Mouse (Mus musculus) heart, postnatal 25 days (tissue): ENCODE measurements around the gene Gnptg. TPM values are rescaled to one million over a fixed set of nuclear protein-coding genes. Genes with fewer than 3 reads are reported as not detected.
"Not testable (repeated sequence)": the region's sequence is repeated elsewhere in the genome, so short reads cannot be mapped to it uniquely, and the experiment has no call there.

Experiments
- DNase-seq: peaks from one replicate; pipeline ENCODE4 v3.0.0; 2022; ENCODE audit warnings: low spot score
- intact Hi-C: fragments of 180-260 bp; cut with DNase I; formaldehyde crosslinking; loops from one replicate; pipeline ENCODE4 v1.15.1; 2025
- total RNA-seq, 2 experiments: library from RNA; stranded (reverse); gene quantifications; 2 replicates each; pipeline ENCODE4 v1.2.3; 2021

Gnptg gene
- total RNA-seq, 2 experiments from 2014 or later = 10.8 to 12.3 TPM

GRCm38 (mm10) chr17:25248033-25248750 lies 8.3 kb upstream of the Gnptg start:
- no peak for DNase-seq
- intact Hi-C loops = no loop called here

GRCm38 (mm10) chr17:25244239-25244638 lies 4.3 kb upstream of the Gnptg start:
- no peak for DNase-seq
- intact Hi-C loops = no loop called here

- no peak for DNase-seq
- intact Hi-C loops = no loop called here
Measured at GRCm38 (mm10) chr17:25243131-25243780, 3.3 kb upstream of the Gnptg start.

DNA sequence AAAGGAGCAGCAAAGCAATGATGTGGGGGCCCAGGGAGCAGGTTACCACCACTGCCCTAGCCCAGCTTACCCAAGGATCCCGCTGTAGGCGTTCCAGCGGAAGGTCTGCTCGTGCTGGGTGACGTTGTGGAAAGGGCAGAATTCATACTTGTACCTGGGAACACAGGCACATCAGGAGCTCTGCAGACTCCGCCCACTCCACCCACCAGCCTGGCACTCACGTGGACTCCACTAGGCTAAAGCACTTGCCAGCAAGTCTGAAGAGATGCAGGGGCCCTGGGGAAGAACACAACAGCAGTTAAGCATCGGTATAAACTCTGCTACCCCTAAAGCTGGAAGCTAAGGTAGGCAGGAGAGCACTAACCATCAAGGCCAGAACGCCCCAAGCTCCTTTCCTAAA lies 4.3 kb downstream of the Gnptg start:
- intact Hi-C loops = no loop called here
- DNase-seq = no peak

DNA sequence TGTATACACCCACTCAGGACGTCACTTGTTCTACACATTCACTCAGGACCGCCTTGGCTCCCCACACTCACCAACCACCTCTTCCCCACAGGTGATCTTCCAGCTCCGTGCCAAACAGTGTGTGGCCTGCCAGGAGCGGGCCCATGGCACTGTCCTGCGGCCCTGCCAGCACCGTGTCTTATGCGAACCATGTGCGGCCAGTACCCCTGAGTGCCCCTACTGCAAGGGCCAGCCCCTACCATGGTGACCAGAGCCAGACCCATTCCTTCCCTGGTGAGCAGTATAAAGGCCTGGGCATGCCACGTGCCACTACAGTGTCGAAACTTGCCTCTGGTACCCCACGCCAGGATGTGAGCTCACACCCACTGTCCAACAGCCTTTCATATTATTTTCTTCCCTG lies 8.3 kb downstream of the Gnptg start:
- DNase-seq, intact Hi-C loops: not testable (repeated sequence)

- intact Hi-C loops = no loop called here
- DNase-seq = no peak
Measured at GRCm38 (mm10) chr17:25230700-25231099, 9.2 kb downstream of the Gnptg start.

DNA sequence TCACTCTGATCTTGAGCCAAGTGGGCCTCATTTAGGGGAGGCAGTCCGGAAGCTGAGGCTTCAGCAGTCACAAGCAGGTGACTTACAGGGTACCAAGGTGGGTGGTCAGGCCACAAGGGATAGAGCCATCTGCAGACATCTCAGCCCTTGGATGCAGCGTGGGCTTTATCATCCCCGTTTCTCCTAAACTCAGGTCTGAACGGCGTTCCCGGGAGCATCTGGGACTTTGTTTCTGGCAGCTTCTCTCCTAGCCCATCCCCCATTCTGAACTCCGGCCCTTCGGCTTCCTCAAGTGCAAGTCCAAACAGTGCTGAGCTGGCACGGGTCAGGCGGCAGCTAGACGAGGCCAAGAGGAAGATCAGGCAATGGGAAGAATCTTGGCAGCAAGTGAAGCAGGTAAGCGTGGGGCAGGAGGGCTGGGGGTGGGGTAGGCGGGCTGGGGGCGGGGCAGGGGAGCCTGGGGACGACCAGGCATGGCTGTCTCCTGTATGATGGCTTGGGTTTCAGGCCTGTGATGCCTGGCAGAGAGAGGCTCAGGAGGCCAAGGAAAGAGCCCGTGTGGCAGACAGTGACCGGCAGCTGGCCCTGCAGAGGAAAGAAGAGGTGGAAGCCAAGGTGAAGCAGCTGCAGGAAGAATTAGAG lies 9.8 kb downstream of the Gnptg start:
- DNase-seq, intact Hi-C loops: not testable (repeated sequence)

- no peak for DNase-seq
- intact Hi-C loops = no loop called here
Measured at GRCm38 (mm10) chr17:25227991-25228390, 11.9 kb downstream of the Gnptg start.

GRCm38 (mm10) chr17:25225659-25226058 lies 14.3 kb downstream of the Gnptg start:
- intact Hi-C loops = no loop called here
- DNase-seq = no peak

GRCm38 (mm10) chr17:25224586-25225222 lies 15.2 kb downstream of the Gnptg start:
- DNase-seq = no peak
- intact Hi-C loops = no loop called here

DNA sequence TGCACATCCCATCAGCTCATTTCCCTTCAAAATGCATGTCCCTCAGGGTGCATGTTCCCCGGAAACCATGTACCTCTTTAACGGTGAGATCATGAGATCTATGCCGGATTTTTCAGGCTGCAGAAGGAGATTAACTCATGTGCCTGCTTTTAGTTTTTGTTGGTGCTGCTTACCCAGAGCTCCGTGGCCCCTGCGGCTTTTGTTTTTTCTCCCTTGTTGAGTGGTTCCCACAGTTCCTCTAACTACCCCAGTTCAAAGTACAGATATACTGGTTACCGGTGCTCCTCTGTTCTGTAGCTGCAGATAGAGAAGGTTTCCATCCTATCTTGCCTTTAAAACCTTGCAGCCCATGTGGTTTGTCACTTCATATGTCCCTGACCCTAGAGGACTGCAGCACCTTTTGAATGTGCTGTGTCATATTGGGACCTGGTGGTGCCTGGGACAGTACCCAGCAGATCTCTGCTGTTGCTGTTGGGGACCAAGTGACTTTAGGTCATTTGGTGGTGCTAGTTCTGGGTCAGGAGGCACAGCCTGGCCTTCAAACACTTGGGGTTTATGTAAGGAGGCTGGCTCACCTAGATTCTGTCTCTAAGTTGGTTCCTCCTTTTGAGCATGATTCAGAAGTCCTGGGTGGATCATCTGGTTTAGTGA lies 16.8 kb downstream of the Gnptg start:
- intact Hi-C loops = no loop called here
- DNase-seq = no peak

GRCm38 (mm10) chr17:25222504-25222940 lies 17.4 kb downstream of the Gnptg start:
- DNase-seq, intact Hi-C loops: not testable (repeated sequence)

DNA sequence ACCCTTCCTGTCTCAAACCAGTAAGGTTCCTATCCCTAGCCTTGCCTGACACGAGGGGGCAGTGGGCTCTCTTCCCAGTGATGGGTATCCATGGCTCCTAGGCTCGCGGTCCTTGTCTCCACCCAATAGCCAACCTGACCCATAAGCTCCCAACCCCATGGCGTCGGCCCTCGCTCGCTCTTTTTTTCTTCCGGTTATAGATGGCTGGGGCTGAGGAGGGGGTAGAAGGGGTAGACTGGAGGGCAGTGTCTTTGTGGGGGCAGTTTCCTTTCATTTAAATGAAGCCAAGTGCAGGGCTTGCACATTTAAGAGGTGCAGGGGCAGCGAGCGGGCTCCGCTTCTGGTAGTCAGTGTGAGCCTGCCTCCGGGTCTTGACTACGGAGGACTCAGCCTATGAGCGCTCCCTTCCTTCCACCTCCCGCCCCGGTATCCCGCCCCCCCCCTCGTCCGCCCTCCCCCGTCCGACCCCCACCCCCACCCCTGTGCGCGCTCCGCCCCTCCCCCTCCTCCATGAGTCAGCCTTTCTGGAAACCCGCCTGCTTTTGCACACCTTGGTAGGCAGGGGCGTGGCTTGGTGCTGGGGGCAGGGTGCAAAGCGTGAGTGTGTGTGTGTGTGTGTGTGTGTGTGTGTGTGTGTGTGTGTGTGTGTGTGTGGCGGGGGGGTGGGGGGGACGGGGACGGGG lies 18.0 kb downstream of the Gnptg start:
- intact Hi-C loops = no loop called here
- DNase-seq = no peak

- intact Hi-C loops = no loop called here
- no peak for DNase-seq
Measured at GRCm38 (mm10) chr17:25220746-25221145, 19.2 kb downstream of the Gnptg start.

GRCm38 (mm10) chr17:25219492-25220295 lies 20.2 kb downstream of the Gnptg start:
- intact Hi-C loops = no loop called here
- DNase-seq = no peak

- intact Hi-C loops = no loop called here
- no peak for DNase-seq
Measured at GRCm38 (mm10) chr17:25218967-25219366, 21.0 kb downstream of the Gnptg start.

DNA sequence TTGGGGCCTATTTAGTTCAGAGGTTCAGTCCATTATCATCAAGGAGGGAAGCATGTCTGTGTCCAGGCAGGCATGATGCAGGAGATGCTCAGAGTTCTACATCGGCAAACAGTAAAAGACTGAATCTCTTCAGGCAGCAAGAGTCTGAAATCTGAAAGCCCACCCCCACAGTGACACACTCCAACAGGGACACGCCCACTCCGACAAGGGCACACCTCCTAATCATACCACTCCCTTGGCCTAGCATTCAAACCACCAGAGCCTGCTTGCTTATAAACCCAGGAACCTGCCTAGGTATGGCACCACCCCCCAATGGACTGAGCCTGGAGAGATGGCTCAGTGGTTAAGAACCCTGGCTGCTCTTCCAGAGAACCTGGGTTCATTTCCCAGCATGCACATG lies 24.5 kb downstream of the Gnptg start:
- intact Hi-C loops = no loop called here
- no peak for DNase-seq

DNA sequence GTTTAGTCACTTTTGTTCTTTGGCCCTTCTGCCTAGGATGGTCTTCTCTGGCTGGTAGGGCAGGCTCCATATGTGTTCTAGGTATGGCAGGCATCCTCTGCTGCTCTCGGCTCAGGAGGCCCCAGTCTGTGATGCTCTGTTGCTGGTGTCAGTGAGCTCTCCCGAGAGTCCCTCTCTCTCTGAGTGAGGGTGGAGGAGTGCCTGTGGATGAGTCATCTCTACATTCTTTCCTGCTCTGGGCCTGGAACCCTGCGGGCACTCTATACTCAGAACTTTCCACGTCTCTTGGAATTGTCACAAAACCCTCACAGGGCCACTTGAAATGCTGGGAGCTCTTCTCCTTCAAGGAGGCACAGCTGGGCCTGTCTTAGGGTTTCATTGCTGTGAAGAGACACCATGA lies 28.2 kb downstream of the Gnptg start:
- intact Hi-C loops = no loop called here
- no peak for DNase-seq
